Mouse (Mus musculus): ENCODE measurements around the gene Vmp1.

DNA sequence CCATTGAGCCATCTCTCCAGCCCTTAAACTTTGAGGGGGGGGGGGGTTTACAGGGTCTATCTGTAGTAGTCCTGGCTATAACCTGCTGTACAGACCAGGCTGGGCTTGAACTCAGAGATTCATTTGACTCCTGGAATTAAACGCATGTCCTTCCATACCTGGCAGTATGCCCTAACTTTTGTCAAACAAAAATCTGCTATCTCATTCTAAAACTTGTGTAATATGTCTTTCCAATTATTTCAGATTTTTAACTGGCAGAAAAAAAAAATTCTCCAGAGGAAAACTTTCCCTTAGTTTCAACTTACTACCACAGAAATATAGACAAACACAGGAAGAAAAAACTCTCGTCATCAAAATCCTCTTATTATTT, 143.2 kb downstream of the Vmp1 start:
- no peak for TF ChIP-seq CTCF (IDR thresholded peaks at IDR 0.05; ENCODE audit: control insufficient read depth, insufficient read depth, insufficient read length)
- no peak for TF ChIP-seq MYOD1 (IDR thresholded peaks at IDR 0.05; ENCODE audit: control insufficient read depth, insufficient read length, low read depth)
- TF ChIP-seq USF1 (IDR thresholded peaks at IDR 0.05; ENCODE audit: low read depth), result no peak

Data from C2C12 (cell line).